Mouse (Mus musculus) heart, adult 2 months (tissue): ENCODE data around the gene Gm20503. TPM values are rescaled to one million over a fixed set of nuclear protein-coding genes. Genes with fewer than 3 reads are reported as not detected.

Source experiments
- DNase-seq, 2 experiments: peaks; one replicate each; pipeline ENCODE4 v3.0.0; 2021
- H3K27ac ChIP-seq: fragments of 200-600 bp; 2 replicates; pipeline ENCODE4 v1.8.1; 2022
- H3K27me3 ChIP-seq: fragments of 200-500 bp; 2 replicates; pipeline ENCODE4 v1.6.1; 2012; ENCODE audit warnings: mild to moderate bottlenecking, low read length, inconsistent platforms, mixed read lengths; ENCODE audit not compliant: control insufficient read depth, insufficient read depth
- H3K36me3 ChIP-seq: fragments of 200-500 bp; 2 replicates; pipeline ENCODE4 v1.6.1; 2012; ENCODE audit warnings: low read length, inconsistent platforms; ENCODE audit not compliant: control insufficient read depth, insufficient read depth
- H3K4me1 ChIP-seq: fragments of 200-500 bp; 2 replicates; pipeline ENCODE4 v1.6.1; 2011; ENCODE audit warnings: low read length; ENCODE audit not compliant: control insufficient read depth, insufficient read depth
- H3K4me3 ChIP-seq: fragments of 200-600 bp; 2 replicates; pipeline ENCODE4 v1.8.1; 2022
- H3K79me2 ChIP-seq: fragments of 200-500 bp; replicated peaks from 2 replicates; pipeline ENCODE4 v1.6.1; 2012; ENCODE audit warnings: mild to moderate bottlenecking, inconsistent platforms, low read length, moderate library complexity, mixed read lengths; ENCODE audit not compliant: control insufficient read depth, insufficient read depth
- H3K9ac ChIP-seq: fragments of 200-500 bp; 2 replicates; pipeline ENCODE4 v1.6.1; 2012; ENCODE audit warnings: low read depth, mild to moderate bottlenecking, control low read depth, inconsistent platforms, low read length, mixed read lengths
- CTCF ChIP-seq: fragments of 200-600 bp; IDR thresholded peaks from 2 replicates; pipeline ENCODE4 v1.8.1; 2022; ENCODE audit warnings: antibody characterized with exemption, mild to moderate bottlenecking, moderate library complexity
- EP300 ChIP-seq: fragments of 200-500 bp; IDR thresholded peaks from 2 replicates; pipeline ENCODE4 v1.6.1; 2011; ENCODE audit warnings: low read depth, low read length, control low read depth; ENCODE audit not compliant: insufficient read depth
- POLR2A ChIP-seq: fragments of 200-500 bp; IDR thresholded peaks from 2 replicates; pipeline ENCODE4 v1.6.1; 2011; ENCODE audit warnings: mild to moderate bottlenecking, low read depth, low read length, control low read depth; ENCODE audit not compliant: insufficient read depth
- WGBS: fragments of 180-500 bp; shearing (Covaris S2); methylation state at CpG from one replicate; pipeline ENCODE4 v1.1.7; 2018; 5-methylcytosine and 5-hydroxymethylcytosine counted together
- intact Hi-C: fragments of 180-260 bp; cut with DNase I; formaldehyde crosslinking; loops from one replicate; pipeline ENCODE4 v1.15.1; 2025
- long read RNA-seq: library from polyadenylated mRNA; stranded (forward); transcript quantifications from one replicate; pipeline ENCODE4 v2.0.0, GENCODE M21; 2021
- polyA plus RNA-seq: library from polyadenylated mRNA; depleted of rRNA; stranded (reverse); fragments of >200 nt; gene quantifications from 2 replicates; pipeline ENCODE4 v1.2.3, GENCODE M21; 2012; rRNA removed
- total RNA-seq, 2 experiments: library from RNA; stranded (reverse); gene quantifications; 2 replicates each; pipeline ENCODE4 v1.2.3; 2021

The Gm20503 gene
- total RNA-seq (1 to 10 TPM; 5.7 TPM), polyA plus RNA-seq (not detected in 2 replicates)
- long read RNA-seq: 0 reads

GRCm38 (mm10) chr4:59002948-59003805 lies at the start of gene Gm20503:
Gene Gm20503, plus strand, starts transcription at chr4:59003210.
- intact Hi-C loops: loop anchor here (1.0 to 10.0 kb wide), 4 partner anchors 33 to 1048 kb away; partner anchors contain the start of genes Ecpas, Ptbp3 and Txn1

GRCm38 (mm10) chr4:58961719-58962118 lies 41.3 kb upstream of the Gm20503 start:
- no peaks in the 10 kb centered on the region for H3K36me3 ChIP-seq
- intact Hi-C loops: no loop called here
- DNase-seq: no peak
- TF ChIP-seq EP300 (no peak), POLR2A (no peak), CTCF (no peak)
- no peak overlapping the region for H3K4me3 ChIP-seq
- H3K4me1 ChIP-seq: no peaks in the 10 kb centered on the region
- 78% methylated on average over 15 of the region's 15 CpGs for WGBS
- no peaks in the 10 kb centered on the region for H3K79me2 ChIP-seq
- no peaks in the 10 kb centered on the region for H3K27me3 ChIP-seq
- H3K27ac ChIP-seq: no peak overlapping the region
- H3K9ac ChIP-seq: no peak overlapping the region

More at GRCm38 (mm10) chr4:59002948-59003805, at the start of gene Gm20503:
- peak; percentile 96 for DNase-seq
- under 1% methylated on average over 87 of the region's 89 CpGs for WGBS
- H3K79me2 ChIP-seq: 0 out of 2 replicates have a peak, but pooled peaks cover 3% of the 10 kb centered on the region
- peaks cover 4% of the 10 kb centered on the region; the same call in 1 of the 2 replicates for H3K36me3 ChIP-seq
- peak within 1 kb of the TSS; percentile 65 for H3K4me3 ChIP-seq
- H3K27ac ChIP-seq: peak within 1 kb of the TSS; percentile 86
- peak within 1 kb of the TSS; percentile 96 for H3K9ac ChIP-seq
- peaks cover 2% of the 10 kb centered on the region for H3K4me1 ChIP-seq
- no peaks in the 10 kb centered on the region for H3K27me3 ChIP-seq
- TF ChIP-seq CTCF (no peak), EP300 (0 out of 2 replicates have a peak, but pooled peaks have one; percentile 47), POLR2A (peak; percentile 51; the same call in 1 of the 2 replicates)

- no peak for DNase-seq
- intact Hi-C loops: no loop called here
- TF ChIP-seq CTCF (no peak), EP300 (no peak)
- no peak overlapping the region for H3K27ac ChIP-seq
- no peak overlapping the region for H3K9ac ChIP-seq
- no peaks in the 10 kb centered on the region for H3K79me2 ChIP-seq
- 84% methylated on average over 4 of the region's 4 CpGs for WGBS
- no peaks in the 10 kb centered on the region for H3K36me3 ChIP-seq
- H3K4me1 ChIP-seq: no peaks in the 10 kb centered on the region
- no peak overlapping the region for H3K4me3 ChIP-seq
- no peaks in the 10 kb centered on the region for H3K27me3 ChIP-seq
Observed at GRCm38 (mm10) chr4:58963271-58963670, 39.7 kb upstream of the Gm20503 start.

GRCm38 (mm10) chr4:58965136-58965535 lies 37.9 kb upstream of the Gm20503 start:
- no peaks in the 10 kb centered on the region for H3K4me1 ChIP-seq
- H3K27ac ChIP-seq: no peak overlapping the region
- intact Hi-C loops: no loop called here
- 39% methylated on average over 1 of the region's 1 CpGs for WGBS
- H3K79me2 ChIP-seq: no peaks in the 10 kb centered on the region
- no peak for TF ChIP-seq EP300
- no peak for TF ChIP-seq CTCF
- no peak for TF ChIP-seq POLR2A
- no peaks in the 10 kb centered on the region for H3K27me3 ChIP-seq
- H3K36me3 ChIP-seq: no peaks in the 10 kb centered on the region
- H3K9ac ChIP-seq: no peak overlapping the region
- H3K4me3 ChIP-seq: no peak overlapping the region
- no peak for DNase-seq

- Histone ChIP-seq H3K27ac (no peak overlapping the region), H3K79me2 (no peaks in the 10 kb centered on the region), H3K4me3 (no peak overlapping the region), H3K36me3 (no peaks in the 10 kb centered on the region), H3K9ac (no peak overlapping the region), H3K4me1 (no peaks in the 10 kb centered on the region), H3K27me3 (no peaks in the 10 kb centered on the region)
- intact Hi-C loops: no loop called here
- TF ChIP-seq POLR2A (no peak), EP300 (no peak), CTCF (no peak)
- no peak for DNase-seq
- 80% methylated on average over 4 of the region's 4 CpGs for WGBS
Observed at GRCm38 (mm10) chr4:58970678-58971077, 32.3 kb upstream of the Gm20503 start.

- Histone ChIP-seq H3K79me2 (no peaks in the 10 kb centered on the region), H3K27ac (no peak overlapping the region), H3K9ac (no peak overlapping the region), H3K36me3 (no peaks in the 10 kb centered on the region), H3K27me3 (no peaks in the 10 kb centered on the region), H3K4me3 (no peak overlapping the region), H3K4me1 (no peaks in the 10 kb centered on the region)
- intact Hi-C loops: no loop called here
- no peak for TF ChIP-seq CTCF
- no peak for TF ChIP-seq EP300
- TF ChIP-seq POLR2A: no peak
- WGBS: 92% methylated on average over 5 of the region's 5 CpGs
- DNase-seq: no peak
Observed at GRCm38 (mm10) chr4:58975711-58976110, 27.3 kb upstream of the Gm20503 start.
